Mouse (Mus musculus): ENCODE measurements around the gene Pex6. TPM values are rescaled to one million over a fixed set of nuclear protein-coding genes. Genes with fewer than 3 reads are reported as not detected.

Pex6 gene
- 27.7 and 28.6 TPM in 2 replicates for polyA plus RNA-seq (2015; fragmentation: Nextera tagmentation; extraction: Ambion mirVana)

DNA sequence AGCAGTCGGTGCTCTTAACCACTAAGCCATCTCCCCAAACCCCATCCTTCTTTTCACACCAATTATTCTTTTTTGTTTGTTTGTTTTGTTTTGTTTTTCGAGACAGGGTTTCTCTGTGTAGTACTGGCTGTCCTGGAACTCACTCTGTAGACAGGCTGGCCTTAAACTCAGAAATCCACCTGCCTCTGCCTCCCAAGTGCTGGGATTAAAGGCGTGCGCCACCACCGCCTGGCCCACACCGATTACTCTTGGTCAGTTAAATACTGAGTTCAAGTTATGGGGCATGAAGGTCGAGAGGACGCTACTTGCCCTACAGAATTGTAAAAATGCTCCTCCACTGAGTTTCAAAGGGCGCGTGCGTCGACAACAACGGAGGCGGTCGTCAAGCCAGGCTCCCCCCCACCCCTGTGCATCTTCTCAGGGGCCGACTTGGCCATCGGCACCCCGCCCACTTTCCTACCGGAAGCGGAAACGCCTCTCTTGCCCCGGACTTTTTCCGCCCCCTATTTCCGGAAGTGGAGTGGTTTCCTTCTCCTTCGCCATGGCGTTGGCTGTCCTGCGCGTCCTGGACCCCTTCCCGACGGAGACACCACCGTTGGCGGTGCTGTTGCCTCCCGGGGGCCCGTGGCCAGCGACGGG is at the start of gene Pex6:
Gene Pex6, plus strand, starts transcription at position 505 of the 639 bp plus-strand sequence.
- Histone ChIP-seq H3K27me3 (no peaks in the 10 kb centered on the region), H3K9me3 (no peaks in the 10 kb centered on the region), H3K4me1 (peaks cover 14% of the 10 kb centered on the region), H3K36me3 (peaks cover 26% of the 10 kb centered on the region), H3K4me3 (peak within 1 kb of the TSS; percentile 85), H3K9ac (peak within 1 kb of the TSS; percentile 91), H3K4me2 (peak within 1 kb of the TSS; percentile 83), H3K27ac (peak within 1 kb of the TSS; percentile 65)
- peak; percentile 83 for ATAC-seq (ENCODE audit: borderline replicate concordance, extremely low read depth, low FRiP score, low TSS enrichment)
- WGBS = 6% methylated on average over 36 of the region's 36 CpGs

DNA sequence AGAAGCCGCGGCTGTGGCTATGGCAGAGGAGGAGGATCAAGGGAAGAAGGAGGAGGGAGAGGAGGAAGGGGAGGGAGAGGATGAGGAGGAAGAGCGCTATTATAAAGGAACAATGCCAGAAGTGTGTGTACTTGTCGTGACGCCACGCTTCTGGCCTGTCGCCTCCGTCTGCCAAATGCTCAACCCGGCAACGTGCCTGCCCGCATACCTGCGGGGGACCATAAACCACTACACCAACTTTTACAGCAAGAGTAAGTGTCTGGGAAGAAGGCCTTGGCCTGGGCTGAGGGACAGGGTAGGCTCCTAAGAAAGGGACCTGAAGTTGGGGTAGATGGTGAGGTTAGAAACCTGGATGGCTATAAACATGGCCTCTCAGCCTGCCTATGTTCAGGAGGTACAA is 49.3 kb upstream of the Pex6 start:
- peaks cover 81% of the 10 kb centered on the region for H3K36me3 ChIP-seq
- 85% methylated on average over 12 of the region's 12 CpGs for WGBS
- H3K27ac ChIP-seq = no peak overlapping the region

DNA sequence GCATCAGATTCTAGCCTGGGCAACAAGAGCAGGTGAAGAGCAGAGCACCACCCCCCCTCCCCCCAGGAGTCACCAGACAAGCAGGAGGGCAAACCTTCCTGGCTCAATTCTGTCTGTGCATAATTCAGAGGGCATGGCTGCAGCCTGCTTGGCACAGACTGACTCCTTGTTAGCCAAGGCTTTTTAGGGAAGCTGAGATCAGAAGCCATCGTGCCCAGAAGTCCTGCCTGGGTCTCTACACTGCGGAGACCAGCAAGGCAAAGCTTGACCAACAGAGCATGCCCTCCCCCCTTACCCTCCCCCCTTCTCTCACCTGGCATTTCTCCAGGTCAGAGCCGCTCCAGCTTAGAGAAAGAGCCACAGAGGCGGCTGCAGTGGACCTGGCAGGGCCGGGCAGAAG is 48.5 kb upstream of the Pex6 start:
- WGBS = 86% methylated on average over 5 of the region's 5 CpGs
- Histone ChIP-seq H3K27me3 (no peaks in the 10 kb centered on the region), H3K27ac (no peak overlapping the region), H3K36me3 (peaks cover 78% of the 10 kb centered on the region), H3K4me1 (no peaks in the 10 kb centered on the region), H3K4me2 (no peak overlapping the region), H3K4me3 (no peak overlapping the region), H3K9me3 (no peaks in the 10 kb centered on the region), H3K9ac (no peak overlapping the region)
- ATAC-seq (ENCODE audit: borderline replicate concordance, extremely low read depth, low FRiP score, low TSS enrichment) = no peak

More for the DNA sequence above, 49.3 kb upstream of the Pex6 start:
- Histone ChIP-seq H3K9ac (no peak overlapping the region), H3K9me3 (no peaks in the 10 kb centered on the region), H3K4me3 (no peak overlapping the region), H3K4me1 (no peaks in the 10 kb centered on the region), H3K27me3 (no peaks in the 10 kb centered on the region), H3K4me2 (no peak overlapping the region)
- no peak for ATAC-seq (ENCODE audit: borderline replicate concordance, extremely low read depth, low FRiP score, low TSS enrichment)

DNA sequence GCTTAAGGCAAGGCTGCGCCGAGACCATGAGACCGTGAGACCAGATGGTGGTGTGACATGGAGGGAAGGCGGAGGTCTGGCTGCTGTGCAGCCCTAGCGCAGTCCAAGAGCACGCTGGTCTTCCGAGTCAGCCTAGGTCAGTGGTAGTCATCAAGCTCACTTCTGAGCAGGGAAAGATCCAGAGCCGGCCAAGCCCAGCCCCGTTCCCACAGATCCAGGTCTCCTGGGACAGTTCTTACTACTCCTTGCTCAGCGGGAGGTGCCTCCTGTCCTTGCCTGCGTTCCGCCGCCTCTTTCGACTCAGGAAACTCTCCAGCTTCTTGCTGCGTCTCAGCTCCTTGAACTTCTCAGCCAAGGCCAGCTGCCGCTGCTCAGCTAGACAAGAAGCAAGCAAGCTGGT is 43.6 kb upstream of the Pex6 start:
- no peak for ATAC-seq (ENCODE audit: borderline replicate concordance, extremely low read depth, low FRiP score, low TSS enrichment)

DNA sequence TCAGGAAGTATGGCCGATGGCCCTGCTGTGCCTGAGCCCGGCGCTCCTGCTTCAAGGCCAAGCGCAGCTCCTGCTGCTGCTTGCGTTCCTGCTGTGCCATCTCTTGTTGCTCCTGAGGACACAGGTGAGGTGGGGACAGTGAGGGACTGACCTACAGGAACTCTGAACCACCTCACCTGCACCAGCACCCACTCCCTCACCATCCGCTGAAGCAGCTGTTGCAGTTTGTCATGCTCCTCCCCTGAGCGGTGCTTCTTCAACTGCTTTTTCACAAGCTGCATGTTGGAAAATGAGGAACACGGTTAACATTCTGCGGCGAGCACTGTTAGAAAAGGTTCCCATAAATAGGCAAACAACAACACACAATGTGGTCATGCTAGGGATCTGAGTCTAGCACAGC is 41.4 kb upstream of the Pex6 start:
- peaks cover 17% of the 10 kb centered on the region for H3K4me1 ChIP-seq
- no peak overlapping the region for H3K27ac ChIP-seq
- H3K27me3 ChIP-seq = no peaks in the 10 kb centered on the region
- WGBS = 95% methylated on average over 10 of the region's 10 CpGs
- H3K4me2 ChIP-seq = no peak overlapping the region
- no peak overlapping the region for H3K9ac ChIP-seq
- no peak overlapping the region for H3K4me3 ChIP-seq
- H3K9me3 ChIP-seq = no peaks in the 10 kb centered on the region
- ATAC-seq (ENCODE audit: borderline replicate concordance, extremely low read depth, low FRiP score, low TSS enrichment) = no peak
- H3K36me3 ChIP-seq = peaks cover 35% of the 10 kb centered on the region

More for the DNA sequence above, 43.6 kb upstream of the Pex6 start:
- Histone ChIP-seq H3K36me3 (peaks cover 56% of the 10 kb centered on the region), H3K9ac (no peak overlapping the region), H3K9me3 (no peaks in the 10 kb centered on the region), H3K4me3 (no peak overlapping the region), H3K27me3 (no peaks in the 10 kb centered on the region), H3K4me1 (0 out of 2 replicates have a peak, but pooled peaks cover under 1% of the 10 kb centered on the region), H3K27ac (no peak overlapping the region), H3K4me2 (no peak overlapping the region)
- WGBS = 87% methylated on average over 16 of the region's 16 CpGs

DNA sequence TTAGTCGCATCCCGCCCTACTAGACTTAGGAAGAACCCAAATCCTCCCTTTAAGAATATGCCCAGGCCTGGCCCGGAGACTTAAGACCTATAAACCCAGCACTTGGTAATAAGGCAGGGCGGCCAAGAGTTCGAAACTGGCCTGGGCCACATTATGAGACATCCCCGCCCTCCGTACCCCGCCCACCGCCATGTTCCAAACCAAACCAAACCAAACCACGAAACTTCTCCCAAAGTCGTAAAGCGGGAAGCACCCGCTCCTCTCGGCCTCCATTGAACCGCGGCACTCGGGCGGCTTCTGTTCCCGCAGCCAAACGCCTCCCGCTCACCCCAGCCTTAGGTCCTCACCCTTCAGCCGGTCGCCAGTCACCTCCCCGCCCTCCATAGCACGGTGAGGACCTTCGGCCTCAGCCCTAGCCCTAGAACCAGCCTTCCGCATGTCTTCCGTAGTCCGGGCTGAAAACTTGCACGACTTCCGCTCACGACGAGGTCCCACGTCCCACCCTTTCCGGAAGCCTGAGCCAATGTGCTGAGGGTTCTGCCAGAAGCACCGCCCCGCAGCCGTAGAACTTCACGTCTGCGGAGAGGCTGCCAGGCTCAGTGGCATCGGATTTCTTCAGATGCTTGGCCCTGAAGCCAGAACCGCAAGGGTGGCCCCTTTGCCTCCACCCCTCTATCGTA is 37.3 kb upstream of the Pex6 start, which contains the start of gene Rrp36:
Gene Rrp36, minus strand, starts transcription at position 503 of the 680 bp plus-strand sequence.
- peak within 1 kb of the TSS; percentile 76 for H3K4me3 ChIP-seq
- no peaks in the 10 kb centered on the region for H3K27me3 ChIP-seq
- H3K27ac ChIP-seq = peak within 1 kb of the TSS; percentile 79
- peaks cover 52% of the 10 kb centered on the region for H3K36me3 ChIP-seq
- peak within 1 kb of the TSS; percentile 76 for H3K4me2 ChIP-seq
- H3K9me3 ChIP-seq = no peaks in the 10 kb centered on the region
- H3K9ac ChIP-seq = peak within 1 kb of the TSS; percentile 75
- ATAC-seq (ENCODE audit: borderline replicate concordance, extremely low read depth, low FRiP score, low TSS enrichment) = peak; percentile 94
- WGBS = under 1% methylated on average over 43 of the region's 43 CpGs
- H3K4me1 ChIP-seq = peaks cover 32% of the 10 kb centered on the region

DNA sequence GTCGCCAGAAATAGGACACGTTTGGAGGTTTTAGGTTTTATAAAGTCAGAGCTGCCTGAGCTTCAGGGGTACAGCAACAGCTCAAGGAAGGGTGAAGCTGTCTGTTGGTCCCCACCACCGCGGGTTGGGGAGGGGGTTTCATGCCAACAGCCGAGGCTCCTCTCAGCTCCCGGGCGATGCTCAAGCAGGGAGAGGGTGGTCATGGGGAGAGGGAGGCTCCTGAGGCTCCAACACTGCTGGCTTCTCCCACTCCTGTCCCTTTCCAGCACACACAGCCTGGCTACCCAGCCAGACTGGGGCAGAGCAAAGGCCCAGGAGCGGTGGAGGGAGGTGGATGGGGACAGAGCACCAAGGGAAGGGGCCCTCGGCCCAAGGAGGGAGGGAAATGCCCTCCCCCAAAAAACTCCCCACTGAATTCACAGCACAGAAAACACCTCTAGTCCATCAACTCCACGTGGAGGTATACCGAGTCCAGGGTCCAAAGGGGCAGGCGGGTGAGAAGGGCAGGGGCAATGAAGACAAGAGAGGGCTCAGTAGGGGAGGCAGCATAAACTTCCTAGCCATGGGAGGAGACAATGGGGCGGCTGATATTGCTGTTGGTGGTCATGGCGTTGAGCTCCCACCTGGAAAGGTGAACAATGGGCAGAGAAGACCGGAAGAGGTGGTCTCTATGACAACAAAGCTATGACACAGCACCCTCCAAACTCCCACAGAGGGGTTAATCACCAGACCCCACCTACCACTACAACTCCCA is 36.6 kb upstream of the Pex6 start:
- peak overlapping the region; percentile 76 for H3K4me2 ChIP-seq

DNA sequence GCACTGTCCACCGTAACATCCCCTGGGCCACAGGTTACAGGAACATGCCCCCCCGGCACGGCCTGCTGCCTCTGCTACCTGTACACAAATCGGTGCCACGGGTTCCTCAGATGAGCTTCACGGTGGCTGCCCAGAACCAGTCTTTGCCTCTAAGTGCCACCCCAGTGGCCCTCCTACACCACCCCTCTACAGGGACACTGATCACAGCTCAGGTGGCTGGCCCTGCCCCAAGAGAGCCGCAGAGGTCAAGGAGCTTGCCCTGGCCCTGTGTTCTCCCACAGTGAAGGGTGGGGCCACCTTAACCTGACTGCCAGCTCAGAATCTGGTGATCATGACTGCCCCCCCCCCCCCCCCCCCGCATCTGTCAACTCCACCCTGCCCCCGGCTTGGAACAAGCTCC is 32.8 kb upstream of the Pex6 start, which contains the start of gene Mea1:
Gene Mea1, plus strand, starts transcription at position 378 of the 400 bp plus-strand sequence.
- Histone ChIP-seq H3K36me3 (peaks cover 40% of the 10 kb centered on the region), H3K4me3 (peak within 1 kb of the TSS; percentile 60), H3K9me3 (no peaks in the 10 kb centered on the region), H3K27ac (peak within 1 kb of the TSS; percentile 88), H3K4me1 (peaks cover 40% of the 10 kb centered on the region), H3K27me3 (no peaks in the 10 kb centered on the region), H3K4me2 (peak within 1 kb of the TSS; percentile 81), H3K9ac (peak within 1 kb of the TSS; percentile 60)
- 81% methylated on average over 8 of the region's 9 CpGs for WGBS
- no peak for ATAC-seq (ENCODE audit: borderline replicate concordance, extremely low read depth, low FRiP score, low TSS enrichment)

More for the DNA sequence above, 36.6 kb upstream of the Pex6 start:
- H3K27ac ChIP-seq = peak overlapping the region; percentile 79
- peaks cover 39% of the 10 kb centered on the region for H3K4me1 ChIP-seq
- H3K36me3 ChIP-seq = peaks cover 45% of the 10 kb centered on the region
- no peaks in the 10 kb centered on the region for H3K9me3 ChIP-seq
- H3K27me3 ChIP-seq = no peaks in the 10 kb centered on the region
- H3K9ac ChIP-seq = peak overlapping the region; percentile 75
- ATAC-seq (ENCODE audit: borderline replicate concordance, extremely low read depth, low FRiP score, low TSS enrichment) = peak; percentile 15; the same call in 1 of the 2 replicates
- WGBS = 24% methylated on average over 15 of the region's 15 CpGs
- H3K4me3 ChIP-seq = peak overlapping the region; percentile 76

DNA sequence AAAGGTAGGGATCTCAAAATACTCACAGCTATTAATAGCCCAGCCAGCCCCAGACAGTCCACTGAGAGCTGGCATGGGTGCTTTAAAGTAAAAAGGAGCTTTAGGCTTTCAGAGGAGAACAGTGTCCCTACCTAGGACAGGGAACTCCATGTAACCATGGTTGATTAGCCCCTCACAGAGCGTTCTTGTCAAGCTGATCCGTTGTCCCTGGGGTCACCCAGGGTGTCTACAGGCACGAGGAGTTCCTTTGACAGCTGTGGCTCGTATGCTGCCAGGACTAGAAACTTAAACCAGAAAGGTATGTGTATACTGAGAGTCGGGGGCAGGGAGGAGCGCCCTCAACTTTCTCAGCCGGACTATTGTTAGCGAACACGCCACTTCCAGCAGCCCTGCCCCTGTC is 32.4 kb upstream of the Pex6 start:
- Histone ChIP-seq H3K4me1 (peaks cover 37% of the 10 kb centered on the region), H3K36me3 (peaks cover 45% of the 10 kb centered on the region), H3K9ac (peak overlapping the region; percentile 60), H3K27me3 (no peaks in the 10 kb centered on the region), H3K4me2 (peak overlapping the region; percentile 81), H3K9me3 (no peaks in the 10 kb centered on the region), H3K4me3 (peak overlapping the region; percentile 60), H3K27ac (peak overlapping the region; percentile 88)
- no peak for ATAC-seq (ENCODE audit: borderline replicate concordance, extremely low read depth, low FRiP score, low TSS enrichment)
- 33% methylated on average over 9 of the region's 9 CpGs for WGBS

DNA sequence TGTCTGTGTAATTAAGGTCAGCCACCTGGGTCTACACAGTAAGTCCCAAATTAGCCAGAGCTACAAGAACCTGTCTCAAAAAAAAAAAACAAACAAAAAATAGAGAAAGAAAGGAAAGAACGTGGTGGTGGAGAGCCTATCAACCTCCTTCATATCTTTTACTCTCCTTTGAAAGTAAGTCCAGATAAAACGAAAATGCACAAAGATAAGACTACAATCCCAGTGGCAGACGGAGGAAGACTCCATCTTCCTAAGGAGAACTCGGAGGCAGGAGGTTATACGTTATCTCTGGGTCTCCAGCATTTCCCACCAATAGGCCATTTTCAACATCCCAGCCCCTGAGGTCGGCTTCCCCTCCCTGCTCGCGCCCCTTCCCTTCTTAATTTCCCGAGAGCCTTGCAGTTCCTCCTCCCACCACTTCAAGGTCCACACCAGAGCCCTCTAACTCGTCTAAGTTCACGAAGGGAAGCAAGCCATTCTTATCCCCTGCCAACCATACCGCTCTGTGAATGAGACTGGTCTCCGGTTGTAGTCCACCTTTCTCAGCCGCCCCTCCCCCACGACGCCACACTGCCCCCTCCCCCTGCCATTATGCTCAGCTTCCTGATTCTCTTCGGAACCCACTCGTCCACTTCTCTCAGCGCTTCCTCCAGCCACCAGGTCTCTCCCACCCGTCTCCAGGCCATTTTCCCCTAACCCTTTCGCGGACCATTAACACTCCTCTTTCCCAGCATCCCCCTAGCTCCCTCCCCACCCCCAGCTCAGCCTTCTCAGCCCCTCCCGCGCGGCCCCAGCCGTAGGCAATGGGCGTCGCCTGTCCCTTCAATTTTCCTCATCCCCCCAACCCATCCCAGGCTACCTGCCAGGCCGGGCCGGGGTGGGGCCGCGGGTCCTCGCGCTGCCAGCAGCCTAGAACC is 31.2 kb upstream of the Pex6 start:
- no peaks in the 10 kb centered on the region for H3K9me3 ChIP-seq
- H3K27ac ChIP-seq = peak overlapping the region; percentile 88
- no peaks in the 10 kb centered on the region for H3K27me3 ChIP-seq
- peaks cover 29% of the 10 kb centered on the region for H3K4me1 ChIP-seq
- WGBS = under 1% methylated on average over 34 of the region's 34 CpGs
- peaks cover 54% of the 10 kb centered on the region for H3K36me3 ChIP-seq
- peak; percentile 1 for ATAC-seq (ENCODE audit: borderline replicate concordance, extremely low read depth, low FRiP score, low TSS enrichment)
- peak overlapping the region; percentile 60 for H3K9ac ChIP-seq
- peak overlapping the region; percentile 81 for H3K4me2 ChIP-seq
- peak overlapping the region; percentile 60 for H3K4me3 ChIP-seq

All from lung, embryonic 15.5 days (tissue).